Mouse (Mus musculus): Measurements from ENCODE around the gene Ctnna3. TPM values are rescaled to one million over a fixed set of nuclear protein-coding genes. Genes with fewer than 3 reads are reported as not detected.
"Not testable (repeated sequence)": the region's sequence is repeated elsewhere in the genome, so short reads cannot be mapped to it uniquely, and the experiment has no call there.

Ctnna3 gene
- polyA plus RNA-seq, 2 experiments: 0.03 TPM; not detected in 1

- DNase-seq (ENCODE audit: low read depth in 3 of 3, low spot score in 3 of 3): no peak
- TF ChIP-seq EP300 (IDR thresholded peaks at IDR 0.05; ENCODE audit: low read depth) (no peak), CTCF (IDR thresholded peaks at IDR 0.05; ENCODE audit: low read depth) (no peak)
These were observed 1245.9 kb downstream of the Ctnna3 start for GRCm38 (mm10) chr10:64675796-64676195.

GRCm38 (mm10) chr10:64710017-64710416 is 1280.1 kb downstream of the Ctnna3 start:
- 49% methylated on average over 2 of the region's 2 CpGs for WGBS (ENCODE audit: insufficient replicate concordance)

More at GRCm38 (mm10) chr10:64675796-64676195, 1245.9 kb downstream of the Ctnna3 start:
- no peaks in the 10 kb centered on the region for H3K9me3 ChIP-seq (ENCODE audit: control insufficient read depth, low read length)
- H3K27me3 ChIP-seq (ENCODE audit: control insufficient read depth, insufficient read depth, low read length): no peaks in the 10 kb centered on the region
- ATAC-seq (ENCODE audit: insufficient read depth): no peak
- no peak overlapping the region for H3K27ac ChIP-seq
- H3K9ac ChIP-seq (replicated peaks): no peak overlapping the region
- no peak overlapping the region for H3K4me2 ChIP-seq (ENCODE audit: low read depth)
- 71% methylated on average over 3 of the region's 3 CpGs for WGBS (ENCODE audit: insufficient replicate concordance)
- H3K36me3 ChIP-seq (replicated peaks; ENCODE audit: control insufficient read depth, insufficient read depth, low read depth): no peaks in the 10 kb centered on the region
- H3K4me1 ChIP-seq (replicated peaks; ENCODE audit: control insufficient read depth in 2 of 2, insufficient read depth in 2 of 2, low read length in 1 of 2): no peaks in the 10 kb centered on the region
- no peak overlapping the region for H3K4me3 ChIP-seq (ENCODE audit: insufficient read depth in 1 of 2, low read depth in 2 of 2, low read length in 2 of 2)

GRCm38 (mm10) chr10:64718036-64718435 is 1288.1 kb downstream of the Ctnna3 start:
- no peak overlapping the region for H3K9ac ChIP-seq (replicated peaks)
- H3K4me3 ChIP-seq (ENCODE audit: insufficient read depth in 1 of 2, low read depth in 2 of 2, low read length in 2 of 2): no peak overlapping the region
- no peaks in the 10 kb centered on the region for H3K9me3 ChIP-seq (ENCODE audit: control insufficient read depth, low read length)
- 61% methylated on average over 9 of the region's 9 CpGs for WGBS (ENCODE audit: insufficient replicate concordance)
- H3K27me3 ChIP-seq (ENCODE audit: control insufficient read depth, insufficient read depth, low read length): no peaks in the 10 kb centered on the region
- no peak overlapping the region for H3K27ac ChIP-seq
- ATAC-seq (ENCODE audit: insufficient read depth) (no peak), DNase-seq (ENCODE audit: low read depth in 3 of 3, low spot score in 3 of 3) (no peak)
- H3K4me1 ChIP-seq (replicated peaks; ENCODE audit: control insufficient read depth in 2 of 2, insufficient read depth in 2 of 2, low read length in 1 of 2): no peaks in the 10 kb centered on the region
- no peaks in the 10 kb centered on the region for H3K36me3 ChIP-seq (replicated peaks; ENCODE audit: control insufficient read depth, insufficient read depth, low read depth)
- TF ChIP-seq CTCF (IDR thresholded peaks at IDR 0.05; ENCODE audit: low read depth) (no peak), EP300 (IDR thresholded peaks at IDR 0.05; ENCODE audit: low read depth) (no peak)
- H3K4me2 ChIP-seq (ENCODE audit: low read depth): no peak overlapping the region

More at GRCm38 (mm10) chr10:64710017-64710416, 1280.1 kb downstream of the Ctnna3 start:
- Histone ChIP-seq H3K4me3 (ENCODE audit: insufficient read depth in 1 of 2, low read depth in 2 of 2, low read length in 2 of 2) (no peak overlapping the region), H3K9ac (replicated peaks) (no peak overlapping the region), H3K27me3 (ENCODE audit: control insufficient read depth, insufficient read depth, low read length) (no peaks in the 10 kb centered on the region), H3K36me3 (replicated peaks; ENCODE audit: control insufficient read depth, insufficient read depth, low read depth) (no peaks in the 10 kb centered on the region), H3K27ac (no peak overlapping the region), H3K4me2 (ENCODE audit: low read depth) (no peak overlapping the region), H3K9me3 (ENCODE audit: control insufficient read depth, low read length) (no peaks in the 10 kb centered on the region), H3K4me1 (replicated peaks; ENCODE audit: control insufficient read depth in 2 of 2, insufficient read depth in 2 of 2, low read length in 1 of 2) (no peaks in the 10 kb centered on the region)
- ATAC-seq (ENCODE audit: insufficient read depth) (no peak), DNase-seq (ENCODE audit: low read depth in 3 of 3, low spot score in 3 of 3) (no peak)
- TF ChIP-seq CTCF (IDR thresholded peaks at IDR 0.05; ENCODE audit: low read depth): no peak
- no peak for TF ChIP-seq EP300 (IDR thresholded peaks at IDR 0.05; ENCODE audit: low read depth)

GRCm38 (mm10) chr10:64735692-64736091 is 1305.8 kb downstream of the Ctnna3 start:
- Histone ChIP-seq H3K36me3 (replicated peaks; ENCODE audit: control insufficient read depth, insufficient read depth, low read depth) (no peaks in the 10 kb centered on the region), H3K27ac (no peak overlapping the region), H3K27me3 (ENCODE audit: control insufficient read depth, insufficient read depth, low read length) (no peaks in the 10 kb centered on the region), H3K4me2 (ENCODE audit: low read depth) (no peak overlapping the region), H3K4me1 (replicated peaks; ENCODE audit: control insufficient read depth in 2 of 2, insufficient read depth in 2 of 2, low read length in 1 of 2) (no peaks in the 10 kb centered on the region), H3K9ac (replicated peaks) (no peak overlapping the region), H3K9me3 (ENCODE audit: control insufficient read depth, low read length) (no peaks in the 10 kb centered on the region), H3K4me3 (ENCODE audit: insufficient read depth in 1 of 2, low read depth in 2 of 2, low read length in 2 of 2) (no peak overlapping the region)
- DNase-seq (ENCODE audit: low read depth in 3 of 3, low spot score in 3 of 3) (no peak), ATAC-seq (ENCODE audit: insufficient read depth) (no peak)
- WGBS (ENCODE audit: insufficient replicate concordance): 47% methylated on average over 2 of the region's 2 CpGs
- no peak for TF ChIP-seq EP300 (IDR thresholded peaks at IDR 0.05; ENCODE audit: low read depth)
- no peak for TF ChIP-seq CTCF (IDR thresholded peaks at IDR 0.05; ENCODE audit: low read depth)

DNA sequence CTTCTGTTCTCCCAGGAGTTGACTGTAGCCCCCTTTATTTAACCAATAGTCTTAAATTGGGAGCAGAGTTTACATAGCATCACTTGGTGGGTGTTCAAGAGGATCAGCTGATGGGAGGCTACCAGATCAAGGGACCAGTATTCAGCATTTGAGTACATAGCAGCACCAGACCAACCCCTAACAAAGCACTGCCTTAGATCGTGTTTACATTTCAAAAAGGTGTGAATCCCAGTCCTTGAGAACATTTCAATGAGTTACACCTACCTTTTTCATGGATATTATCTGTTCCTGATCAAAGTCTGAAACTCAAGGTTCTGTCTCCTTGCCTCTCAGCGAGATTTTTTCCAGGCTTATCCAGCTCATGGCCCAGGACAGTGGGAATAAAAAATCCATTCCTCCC is 1306.7 kb downstream of the Ctnna3 start:
- Histone ChIP-seq H3K4me1 (replicated peaks; ENCODE audit: control insufficient read depth in 2 of 2, insufficient read depth in 2 of 2, low read length in 1 of 2) (no peaks in the 10 kb centered on the region), H3K4me2 (ENCODE audit: low read depth) (no peak overlapping the region), H3K9ac (replicated peaks) (no peak overlapping the region), H3K4me3 (ENCODE audit: insufficient read depth in 1 of 2, low read depth in 2 of 2, low read length in 2 of 2) (no peak overlapping the region), H3K36me3 (replicated peaks; ENCODE audit: control insufficient read depth, insufficient read depth, low read depth) (no peaks in the 10 kb centered on the region), H3K27ac (no peak overlapping the region), H3K9me3 (ENCODE audit: control insufficient read depth, low read length) (no peaks in the 10 kb centered on the region), H3K27me3 (ENCODE audit: control insufficient read depth, insufficient read depth, low read length) (no peaks in the 10 kb centered on the region)
- no peak for DNase-seq (ENCODE audit: low read depth in 3 of 3, low spot score in 3 of 3)
- no peak for ATAC-seq (ENCODE audit: insufficient read depth)
- TF ChIP-seq EP300 (IDR thresholded peaks at IDR 0.05; ENCODE audit: low read depth) (no peak), CTCF (IDR thresholded peaks at IDR 0.05; ENCODE audit: low read depth) (no peak)
- WGBS (ENCODE audit: insufficient replicate concordance): 8% methylated on average over 2 of the region's 2 CpGs

- ATAC-seq (ENCODE audit: insufficient read depth); H3K9ac ChIP-seq (replicated peaks); H3K9me3 ChIP-seq (ENCODE audit: control insufficient read depth, low read length); H3K27me3 ChIP-seq (ENCODE audit: control insufficient read depth, insufficient read depth, low read length); DNase-seq (ENCODE audit: low read depth in 3 of 3, low spot score in 3 of 3); H3K27ac ChIP-seq; H3K4me3 ChIP-seq (ENCODE audit: insufficient read depth in 1 of 2, low read depth in 2 of 2, low read length in 2 of 2); H3K36me3 ChIP-seq (replicated peaks; ENCODE audit: control insufficient read depth, insufficient read depth, low read depth); H3K4me1 ChIP-seq (replicated peaks; ENCODE audit: control insufficient read depth in 2 of 2, insufficient read depth in 2 of 2, low read length in 1 of 2); H3K4me2 ChIP-seq (ENCODE audit: low read depth): not testable (repeated sequence)
- 67% methylated on average over 11 of the region's 11 CpGs for WGBS (ENCODE audit: insufficient replicate concordance)
These were observed 1311.8 kb downstream of the Ctnna3 start for GRCm38 (mm10) chr10:64741721-64742120.

DNA sequence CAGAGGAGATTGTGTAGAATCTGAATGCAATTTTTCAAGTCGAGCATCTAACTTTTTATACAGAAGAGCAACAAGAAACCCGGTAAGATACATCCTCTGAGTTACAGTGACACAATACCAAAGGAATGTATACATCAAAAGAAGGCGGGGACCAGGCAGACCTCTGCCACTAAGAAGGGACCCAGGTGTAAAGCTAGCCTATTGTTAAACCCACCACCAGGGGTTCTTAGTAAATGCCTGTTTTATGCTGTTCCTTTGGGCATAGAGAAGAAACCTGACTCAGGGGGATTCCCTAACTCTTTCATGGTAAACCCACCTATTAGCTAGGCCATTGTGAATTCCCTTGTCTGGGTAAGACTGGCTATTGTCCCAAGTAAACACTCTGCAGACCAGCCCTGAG is 1314.2 kb downstream of the Ctnna3 start:
- H3K9me3 ChIP-seq (ENCODE audit: control insufficient read depth, low read length); H3K4me2 ChIP-seq (ENCODE audit: low read depth); DNase-seq (ENCODE audit: low read depth in 3 of 3, low spot score in 3 of 3); H3K4me1 ChIP-seq (replicated peaks; ENCODE audit: control insufficient read depth in 2 of 2, insufficient read depth in 2 of 2, low read length in 1 of 2); H3K27ac ChIP-seq; ATAC-seq (ENCODE audit: insufficient read depth); H3K9ac ChIP-seq (replicated peaks); H3K4me3 ChIP-seq (ENCODE audit: insufficient read depth in 1 of 2, low read depth in 2 of 2, low read length in 2 of 2); H3K27me3 ChIP-seq (ENCODE audit: control insufficient read depth, insufficient read depth, low read length); H3K36me3 ChIP-seq (replicated peaks; ENCODE audit: control insufficient read depth, insufficient read depth, low read depth): not testable (repeated sequence)
- WGBS (ENCODE audit: insufficient replicate concordance): 28% methylated on average over 3 of the region's 3 CpGs
